Mouse (Mus musculus) kidney, adult 2 months (tissue): ENCODE data around the gene Ceacam19.

Experiments used
- CTCF ChIP-seq: fragments of 200-500 bp; conservative IDR thresholded peaks from 2 replicates; pipeline ENCODE4 v1.5.1; 2011; ENCODE audit warnings: low read depth, mild to moderate bottlenecking, control low read depth, low read length, moderate library complexity, mixed read lengths; ENCODE audit not compliant: insufficient read depth, insufficient read length
- POLR2A ChIP-seq: fragments of 200-500 bp; IDR thresholded peaks from one replicate; pipeline ENCODE4 v1.6.1; 2011; ENCODE audit warnings: low read depth, low read length, control low read depth

DNA sequence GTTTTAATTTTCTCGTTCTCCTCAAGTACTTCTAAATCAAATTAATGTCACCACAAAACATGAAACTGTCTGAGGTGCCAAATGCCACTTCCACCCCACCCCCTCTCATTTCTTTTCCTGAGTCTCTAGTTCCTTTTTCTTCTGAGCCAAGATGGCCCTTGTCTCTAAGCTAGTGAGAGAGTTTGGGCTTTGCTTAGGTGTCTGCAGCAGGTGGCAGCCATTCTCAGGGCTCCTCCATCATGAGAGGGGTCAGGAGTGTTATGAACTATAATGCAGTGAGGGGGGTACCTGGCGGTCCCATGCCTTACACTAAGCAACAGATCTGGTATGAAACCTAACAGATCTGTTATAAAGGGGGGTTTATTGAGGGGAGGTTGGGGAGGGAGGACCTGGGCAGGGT lies 35.6 kb upstream of the Ceacam19 start:
- TF ChIP-seq CTCF (no peak), POLR2A (no peak)
